Mouse (Mus musculus): ENCODE measurements at regions not wholly inside any gene's neighbourhood (a gene's known extent, or its start where the extent isn't known, plus 50 kb on each side); places are given as distances from the start of the nearest gene placed in this dataset.

DNA sequence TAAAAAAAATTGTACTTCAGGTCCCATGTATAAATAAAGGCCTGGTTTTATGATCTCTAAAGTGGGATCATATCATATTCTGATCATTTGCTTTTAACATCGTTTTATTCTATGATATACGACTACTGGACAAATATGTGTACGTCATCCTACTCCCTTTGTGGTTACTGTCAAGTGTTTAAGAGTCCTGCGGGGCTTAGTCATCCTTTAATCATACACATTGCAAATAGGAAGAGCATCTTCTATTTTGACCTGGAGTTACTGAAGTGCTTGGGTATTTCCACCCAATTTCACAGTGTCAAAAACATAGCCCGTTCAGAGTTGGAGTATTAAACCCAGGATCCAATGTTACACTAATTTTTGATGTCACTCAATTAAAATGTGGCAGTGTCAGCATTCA lies 838.1 kb upstream of the Lrrc4c start:
- TF ChIP-seq CTCF (IDR thresholded peaks at IDR 0.05) (no peak), EP300 (IDR thresholded peaks at IDR 0.05) (no peak)

Data from lung, postnatal 0 days (tissue).